ENCODE assay signal across 26 mouse cellular contexts in the genomic region with DNA sequence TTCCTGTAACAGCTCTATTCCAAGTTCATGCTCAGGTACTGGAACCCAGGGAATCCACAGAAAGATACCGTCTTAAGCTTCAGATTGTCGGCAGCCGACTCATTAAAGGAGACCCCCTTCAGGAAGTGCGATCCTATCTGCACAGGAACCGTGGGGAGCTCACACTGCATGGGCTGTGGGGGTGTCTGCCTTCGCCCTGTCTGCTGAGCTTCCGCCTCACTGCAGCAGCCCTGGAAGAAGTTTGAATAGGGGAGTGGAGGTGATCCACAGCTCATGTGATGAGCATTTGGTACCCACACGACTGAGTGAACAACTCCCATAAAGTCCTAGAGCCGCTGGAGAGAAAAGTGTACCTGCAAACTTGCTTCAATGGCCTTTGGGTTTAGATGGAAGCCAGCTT. TPM values are rescaled to one million over a fixed set of nuclear protein-coding genes. Genes with fewer than 3 reads are reported as not detected.
DNase-seq lines count a peak whose midpoint lies in the region; ATAC-seq and TF ChIP-seq lines count a peak whose summit lies in the region.
"Had no signal": no experiment of that assay in that cellular context is flagged by ENCODE, and none has a peak within 500 bp of the region (broad histone marks: within the 10 kb centered on the region; RNA-seq: fewer than 3 reads in every experiment).

No protein-coding gene starts in this region.

- H3K36me3 ChIP-seq in heart, adult 2 months (ENCODE audit: control insufficient read depth, insufficient read depth, low read length): peaks cover 64% of the 10 kb centered on the region
- peaks cover 83% of the 10 kb centered on the region for H3K36me3 ChIP-seq in heart, postnatal 0 days (replicated peaks; ENCODE audit: control insufficient read depth, insufficient read depth, low read length)
- H3K36me3 ChIP-seq in lung, embryonic 16.5 days (ENCODE audit: control insufficient read depth, insufficient read depth, low read length): peaks cover 34% of the 10 kb centered on the region
- H3K36me3 ChIP-seq in limb, embryonic 13.5 days: peaks cover 56% of the 10 kb centered on the region
- H3K36me3 ChIP-seq in hindbrain, postnatal 0 days (ENCODE audit: insufficient read depth, low read length): peaks cover 35% of the 10 kb centered on the region

- no peak for TF ChIP-seq CTCF in heart, adult 2 months (IDR thresholded peaks at IDR 0.05)
- no peak for TF ChIP-seq CTCF in heart, postnatal 0 days (IDR thresholded peaks at IDR 0.05; ENCODE audit: low read depth)
- no peak for TF ChIP-seq CTCF in hindbrain, postnatal 0 days (IDR thresholded peaks at IDR 0.05; ENCODE audit: low read depth)

- TF ChIP-seq EP300 in heart, adult 2 months (IDR thresholded peaks at IDR 0.05; ENCODE audit: insufficient read depth, low read depth, low read length): no peak
- TF ChIP-seq EP300 in heart, postnatal 0 days (IDR thresholded peaks at IDR 0.05; ENCODE audit: low read depth): no peak

- intact Hi-C loops in heart, adult 2 months (cut with DNase I): no loop called here
- intact Hi-C loops in heart, postnatal 25 days (cut with DNase I): no loop called here
- intact Hi-C loops in heart, postnatal 14 days (cut with DNase I): no loop called here

- H3K4me3 ChIP-seq in heart, adult 2 months: no peak overlapping the region
- H3K4me3 ChIP-seq in heart, postnatal 0 days (ENCODE audit: low read depth, low read length): no peak overlapping the region
- H3K4me3 ChIP-seq in lung, embryonic 16.5 days (ENCODE audit: low read length): no peak overlapping the region
- no peak overlapping the region for H3K4me3 ChIP-seq in limb, embryonic 13.5 days
- H3K4me3 ChIP-seq in hindbrain, postnatal 0 days (ENCODE audit: low read length): no peak overlapping the region
- H3K4me3 ChIP-seq: embryonic facial prominence, embryonic 15.5 days; erythroblast, embryonic 14.5 days; forebrain, embryonic 15.5 days; hindbrain, embryonic 15.5 days had no signal

- peaks cover 13% of the 10 kb centered on the region for H3K4me1 ChIP-seq in heart, adult 2 months (ENCODE audit: control insufficient read depth, insufficient read depth, low read length)
- no peaks in the 10 kb centered on the region for H3K4me1 ChIP-seq in heart, postnatal 0 days (ENCODE audit: control insufficient read depth, insufficient read depth)
- H3K4me1 ChIP-seq in lung, embryonic 16.5 days (replicated peaks; ENCODE audit: control insufficient read depth, insufficient read depth, low read length): no peaks in the 10 kb centered on the region
- H3K4me1 ChIP-seq in limb, embryonic 13.5 days: peaks cover 24% of the 10 kb centered on the region
- H3K4me1 ChIP-seq in hindbrain, postnatal 0 days (ENCODE audit: insufficient read depth, low read length): no peaks in the 10 kb centered on the region
- H3K4me1 ChIP-seq: embryonic facial prominence, embryonic 15.5 days; forebrain, embryonic 15.5 days; hindbrain, embryonic 15.5 days had no signal

- H3K9me3 ChIP-seq in heart, postnatal 0 days (replicated peaks; ENCODE audit: control insufficient read depth, low read length): no peaks in the 10 kb centered on the region
- no peaks in the 10 kb centered on the region for H3K9me3 ChIP-seq in lung, embryonic 16.5 days (ENCODE audit: control insufficient read depth, low read length)
- H3K9me3 ChIP-seq in limb, embryonic 13.5 days: no peaks in the 10 kb centered on the region
- no peaks in the 10 kb centered on the region for H3K9me3 ChIP-seq in hindbrain, postnatal 0 days (ENCODE audit: low read length)
- H3K9me3 ChIP-seq: embryonic facial prominence, embryonic 15.5 days; forebrain, embryonic 15.5 days; hindbrain, embryonic 15.5 days had no signal

- TF ChIP-seq POLR2A in heart, adult 2 months (IDR thresholded peaks at IDR 0.05; ENCODE audit: insufficient read depth, low read depth, low read length): no peak

- H3K27me3 ChIP-seq in heart, adult 2 months (ENCODE audit: control insufficient read depth, insufficient read depth, low read length): no peaks in the 10 kb centered on the region
- H3K27me3 ChIP-seq in heart, postnatal 0 days (ENCODE audit: control insufficient read depth, insufficient read depth, low read length): no peaks in the 10 kb centered on the region
- H3K27me3 ChIP-seq in lung, embryonic 16.5 days (ENCODE audit: control insufficient read depth, insufficient read depth, low read depth, low read length): no peaks in the 10 kb centered on the region
- no peaks in the 10 kb centered on the region for H3K27me3 ChIP-seq in limb, embryonic 13.5 days
- no peaks in the 10 kb centered on the region for H3K27me3 ChIP-seq in hindbrain, postnatal 0 days (ENCODE audit: insufficient read depth, low read length)
- H3K27me3 ChIP-seq: embryonic facial prominence, embryonic 15.5 days; forebrain, embryonic 15.5 days; hindbrain, embryonic 15.5 days had no signal

- H3K79me2 ChIP-seq in heart, adult 2 months (replicated peaks; ENCODE audit: control insufficient read depth, insufficient read depth, low read length): no peaks in the 10 kb centered on the region

- DNase-seq in heart, adult 2 months: no peak
- DNase-seq in heart, postnatal 25 days (ENCODE audit: low spot score): no peak
- DNase-seq in heart, postnatal 0 days (ENCODE audit: low spot score): no peak
- DNase-seq in heart, postnatal 14 days: no peak
- DNase-seq in lung, postnatal 14 days: no peak
- no peak for DNase-seq in hindbrain, postnatal 0 days (ENCODE audit: low spot score)
- DNase-seq: adrenal gland, adult 2 months; adrenal gland, postnatal 25 days; cerebellum, adult 2 months; cerebellum, postnatal 10 days; embryo, embryonic 11 days; gastrocnemius, postnatal 36 days; heart, postnatal 10 days had no signal

- H3K27ac ChIP-seq in heart, adult 2 months: peak overlapping the region; percentile 88
- peak overlapping the region; percentile 53 for H3K27ac ChIP-seq in heart, postnatal 0 days (ENCODE audit: low read depth)
- H3K27ac ChIP-seq in lung, embryonic 16.5 days (ENCODE audit: low read length): 0 out of 2 replicates have a peak overlapping the region, but pooled peaks have one; percentile 7
- peak overlapping the region; percentile 55; the same call in 1 of the 2 replicates for H3K27ac ChIP-seq in limb, embryonic 13.5 days
- H3K27ac ChIP-seq in hindbrain, postnatal 0 days: no peak overlapping the region
- H3K27ac ChIP-seq: embryonic facial prominence, embryonic 15.5 days; forebrain, embryonic 15.5 days; hindbrain, embryonic 15.5 days had no signal

- H3K9ac ChIP-seq in heart, adult 2 months (ENCODE audit: low read depth, low read length): no peak overlapping the region
- no peak overlapping the region for H3K9ac ChIP-seq in heart, postnatal 0 days (replicated peaks; ENCODE audit: low read depth, low read length)
- no peak overlapping the region for H3K9ac ChIP-seq in lung, embryonic 16.5 days (ENCODE audit: low read length)
- no peak overlapping the region for H3K9ac ChIP-seq in limb, embryonic 13.5 days
- no peak overlapping the region for H3K9ac ChIP-seq in hindbrain, postnatal 0 days (replicated peaks; ENCODE audit: low read length)
- H3K9ac ChIP-seq: embryonic facial prominence, embryonic 15.5 days; forebrain, embryonic 15.5 days; hindbrain, embryonic 15.5 days had no signal

- H3K4me2 ChIP-seq in heart, postnatal 0 days (ENCODE audit: low read depth, low read length): no peak overlapping the region
- H3K4me2 ChIP-seq in lung, embryonic 16.5 days (ENCODE audit: low read depth, low read length): no peak overlapping the region
- no peak overlapping the region for H3K4me2 ChIP-seq in limb, embryonic 13.5 days (replicated peaks)
- H3K4me2 ChIP-seq in hindbrain, postnatal 0 days (ENCODE audit: low read depth, low read length): no peak overlapping the region
- H3K4me2 ChIP-seq: embryonic facial prominence, embryonic 15.5 days; forebrain, embryonic 15.5 days; hindbrain, embryonic 15.5 days had no signal

- no peak for ATAC-seq in heart, postnatal 0 days (ENCODE audit: insufficient read depth, low read depth)
- no peak for ATAC-seq in lung, embryonic 16.5 days (ENCODE audit: low read depth)
- ATAC-seq in limb, embryonic 13.5 days (ENCODE audit: low FRiP score, low read depth): no peak
- no peak for ATAC-seq in hindbrain, postnatal 0 days
- ATAC-seq: forebrain, embryonic 15.5 days; inflammation-experienced regulatory T-cells, adult 6 months; intestine, postnatal 0 days had no signal

- WGBS in heart, adult 2 months: 47% methylated on average over 9 of the region's 9 CpGs
- 62% methylated on average over 9 of the region's 9 CpGs for WGBS in heart, postnatal 0 days
- 77% methylated on average over 9 of the region's 9 CpGs for WGBS in lung, embryonic 16.5 days
- 67% methylated on average over 9 of the region's 9 CpGs for WGBS in limb, embryonic 13.5 days
- WGBS in hindbrain, postnatal 0 days: 90% methylated on average over 9 of the region's 9 CpGs

RNA-seq across cellular contexts. Expression of a gene that starts 6.4 kb away (rescaled TPM):
- not detected for total RNA-seq in heart, adult 2 months (2021)
- not detected in 2 replicates for polyA plus RNA-seq in heart, adult 2 months (2012; rRNA removed)
- total RNA-seq in heart, postnatal 25 days (2021): not detected
- total RNA-seq in heart, postnatal 0 days (2014; rRNA removed; ENCODE audit: low replicate concordance): not detected in 2 replicates
- 0.32 TPM in 1 of 2 replicates, not detected in the other for polyA plus RNA-seq in heart, postnatal 0 days (2015; fragmentation: Nextera tagmentation; extraction: Ambion mirVana)
- not detected for total RNA-seq in heart, postnatal 14 days (2021)
- not detected in 2 replicates for polyA plus RNA-seq in lung, embryonic 16.5 days (2015; fragmentation: Nextera tagmentation; extraction: Ambion mirVana)
- 0.53 TPM in 1 of 2 replicates, not detected in the other for polyA plus RNA-seq in limb, embryonic 13.5 days (2015; fragmentation: Nextera tagmentation; extraction: Ambion mirVana)
- not detected in 2 replicates for total RNA-seq in hindbrain, postnatal 0 days (2014; rRNA removed)
- not detected in 2 replicates for polyA plus RNA-seq in hindbrain, postnatal 0 days (2015; fragmentation: Nextera tagmentation; extraction: Ambion mirVana)
- total RNA-seq: adrenal gland, adult 2 months; adrenal gland, postnatal 25 days; ES-E14; gastrocnemius, adult 18-20 months; gastrocnemius, postnatal 36 days; heart, adult 8-10 months; heart, postnatal 10 days had no signal
- polyA plus RNA-seq: adrenal gland, adult 2 months; cerebellum, adult 2 months; embryonic facial prominence, embryonic 11.5 days; embryonic facial prominence, embryonic 15.5 days; erythroblast, embryonic 14.5 days; forebrain, embryonic 15.5 days; frontal cortex, adult 2 months; hindbrain, embryonic 15.5 days; inflammation-experienced regulatory T-cells, adult 6 months; intestine, postnatal 0 days had no signal

RNA-seq across cellular contexts. Expression of a gene that starts 27.1 kb away (rescaled TPM):
- 100 to 1,000 TPM; 480 to 591 TPM for total RNA-seq in heart, adult 2 months (2021)
- 442 and 488 TPM in 2 replicates for polyA plus RNA-seq in heart, adult 2 months (2012; rRNA removed)
- total RNA-seq in heart, postnatal 25 days (2021): 100 to 1,000 TPM; 547 to 566 TPM
- total RNA-seq in heart, postnatal 0 days (2014; rRNA removed; ENCODE audit: low replicate concordance): 645 and 692 TPM in 2 replicates
- 587 and 618 TPM in 2 replicates for polyA plus RNA-seq in heart, postnatal 0 days (2015; fragmentation: Nextera tagmentation; extraction: Ambion mirVana)
- total RNA-seq in heart, postnatal 14 days (2021): 100 to 1,000 TPM; 507 to 526 TPM
- 252 and 256 TPM in 2 replicates for polyA plus RNA-seq in lung, embryonic 16.5 days (2015; fragmentation: Nextera tagmentation; extraction: Ambion mirVana)
- 268 and 277 TPM in 2 replicates for polyA plus RNA-seq in limb, embryonic 13.5 days (2015; fragmentation: Nextera tagmentation; extraction: Ambion mirVana)
- total RNA-seq in hindbrain, postnatal 0 days (2014; rRNA removed): 389 and 393 TPM in 2 replicates
- 413 and 448 TPM in 2 replicates for polyA plus RNA-seq in hindbrain, postnatal 0 days (2015; fragmentation: Nextera tagmentation; extraction: Ambion mirVana)

RNA-seq across cellular contexts. Expression of a gene that starts 56.1 kb away (rescaled TPM):
- total RNA-seq in heart, adult 2 months (2021): 10 to 100 TPM; 40.7 to 44.1 TPM
- 24.9 and 32.5 TPM in 2 replicates for polyA plus RNA-seq in heart, adult 2 months (2012; rRNA removed)
- 10 to 100 TPM; 45.3 to 52.9 TPM for total RNA-seq in heart, postnatal 25 days (2021)
- total RNA-seq in heart, postnatal 0 days (2014; rRNA removed; ENCODE audit: low replicate concordance): 62.1 and 67.8 TPM in 2 replicates
- 25.4 and 25.9 TPM in 2 replicates for polyA plus RNA-seq in heart, postnatal 0 days (2015; fragmentation: Nextera tagmentation; extraction: Ambion mirVana)
- 10 to 100 TPM; 71.5 to 80.6 TPM for total RNA-seq in heart, postnatal 14 days (2021)
- polyA plus RNA-seq in lung, embryonic 16.5 days (2015; fragmentation: Nextera tagmentation; extraction: Ambion mirVana): 57.6 and 63.8 TPM in 2 replicates
- 27.0 and 31.0 TPM in 2 replicates for polyA plus RNA-seq in limb, embryonic 13.5 days (2015; fragmentation: Nextera tagmentation; extraction: Ambion mirVana)
- total RNA-seq in hindbrain, postnatal 0 days (2014; rRNA removed): 61.0 and 65.5 TPM in 2 replicates
- polyA plus RNA-seq in hindbrain, postnatal 0 days (2015; fragmentation: Nextera tagmentation; extraction: Ambion mirVana): 23.2 and 31.5 TPM in 2 replicates
